Mouse (Mus musculus) thymus, postnatal 0 days (tissue): ENCODE data around the gene Vegfb. TPM values are rescaled to one million over a fixed set of nuclear protein-coding genes. Genes with fewer than 3 reads are reported as not detected.
"Not testable (repeated sequence)": the region's sequence is repeated elsewhere in the genome, so short reads cannot be mapped to it uniquely, and the experiment has no call there.

Experiments used
- DNase-seq: peaks from one replicate; pipeline ENCODE4 v3.0.0-alpha.2; 2015; ENCODE audit warnings: low spot score
- polyA plus RNA-seq: library from polyadenylated mRNA; unstranded; fragments of >200 nt; fragmentation: Nextera tagmentation; extraction: Ambion mirVana; gene quantifications from 2 replicates; pipeline ENCODE4 v1.2.1, GENCODE M21; 2015

The Vegfb gene
- polyA plus RNA-seq, 1 experiment from 2014 or later, result 23.9 TPM

DNA sequence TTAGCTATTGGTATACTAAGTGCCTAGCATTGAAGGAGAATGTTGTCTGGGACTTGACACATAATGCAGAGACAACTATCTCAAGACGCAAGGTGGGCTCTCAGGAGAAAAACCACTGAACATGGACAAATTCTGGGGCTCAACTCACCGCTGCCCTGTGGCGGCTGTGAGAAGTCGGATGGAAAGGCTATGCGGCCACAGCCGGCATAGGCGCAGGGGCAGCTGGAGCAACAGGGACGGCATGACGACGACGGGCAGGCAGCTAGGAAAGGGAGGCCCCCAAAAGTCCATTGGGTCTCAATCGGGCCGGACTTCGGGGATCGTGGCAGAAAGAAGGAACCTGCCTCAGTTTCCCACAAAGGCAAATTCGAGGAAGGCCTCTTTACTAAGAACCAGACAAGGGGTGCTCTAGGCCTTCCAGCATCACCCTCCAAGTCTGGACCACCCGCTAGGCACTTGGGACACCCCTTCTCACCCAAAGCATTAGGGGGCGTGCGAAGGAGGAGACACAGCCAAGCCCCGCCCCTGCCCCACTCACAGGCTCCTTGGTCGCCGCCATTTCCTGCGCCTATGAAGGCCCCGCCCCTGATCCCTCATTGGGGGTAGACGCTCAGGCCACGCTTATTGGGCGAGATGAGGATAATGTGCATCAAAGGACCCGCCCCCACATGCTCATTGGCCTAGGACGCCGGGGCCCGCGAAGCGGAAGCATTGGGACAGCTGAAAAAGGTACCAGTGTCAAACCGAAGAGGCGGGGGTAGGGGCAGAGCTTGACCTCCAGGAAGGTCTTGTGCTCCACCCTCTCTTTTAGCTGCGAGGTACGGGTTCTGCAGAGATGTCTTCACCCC is 4.8 kb upstream of the Vegfb start, which contains the start of gene Dnajc4:
Gene Dnajc4 (minus strand): TSS at position 562 of the 848 bp plus-strand sequence.
- DNase-seq, result peak; percentile 98

DNA sequence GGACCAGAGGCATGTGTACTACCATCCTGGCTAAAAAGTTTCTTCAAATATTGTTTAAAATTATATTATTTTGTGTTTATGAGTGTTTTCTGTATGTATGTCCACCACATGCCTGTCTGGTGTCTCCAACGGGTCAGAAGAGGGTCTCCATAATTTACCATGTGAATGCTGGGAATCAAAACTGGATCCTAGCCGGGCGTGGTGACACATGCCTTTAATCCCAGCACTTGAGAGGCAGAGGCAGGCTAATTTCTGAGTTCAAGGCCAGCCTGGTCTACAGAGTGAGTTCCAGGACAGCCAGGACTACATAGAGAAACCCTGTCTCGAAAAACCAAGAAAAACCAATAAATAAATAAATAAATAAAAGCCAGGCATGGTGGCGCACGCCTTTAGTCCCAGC is 3.7 kb upstream of the Vegfb start:
- not testable (repeated sequence) for DNase-seq

DNA sequence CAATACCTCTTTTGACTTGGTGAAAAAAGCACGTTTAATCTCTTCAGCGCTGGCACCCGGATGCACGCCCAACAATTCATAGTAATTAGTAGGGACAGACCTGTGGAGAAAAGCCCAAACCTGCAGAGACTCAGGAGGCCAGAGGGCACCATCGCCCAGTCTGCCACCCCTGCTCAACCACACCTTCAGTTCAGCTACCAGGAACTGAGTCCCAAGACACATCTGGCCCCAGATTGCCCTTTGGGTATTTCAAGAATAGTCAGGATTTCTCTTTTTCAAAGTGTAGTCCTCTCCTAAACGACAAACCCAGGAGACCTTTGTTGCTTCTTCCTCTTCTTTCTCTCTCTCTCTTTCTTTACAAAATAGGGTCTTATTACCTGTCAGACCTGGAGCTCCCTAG is 3.3 kb upstream of the Vegfb start:
- no peak for DNase-seq

DNA sequence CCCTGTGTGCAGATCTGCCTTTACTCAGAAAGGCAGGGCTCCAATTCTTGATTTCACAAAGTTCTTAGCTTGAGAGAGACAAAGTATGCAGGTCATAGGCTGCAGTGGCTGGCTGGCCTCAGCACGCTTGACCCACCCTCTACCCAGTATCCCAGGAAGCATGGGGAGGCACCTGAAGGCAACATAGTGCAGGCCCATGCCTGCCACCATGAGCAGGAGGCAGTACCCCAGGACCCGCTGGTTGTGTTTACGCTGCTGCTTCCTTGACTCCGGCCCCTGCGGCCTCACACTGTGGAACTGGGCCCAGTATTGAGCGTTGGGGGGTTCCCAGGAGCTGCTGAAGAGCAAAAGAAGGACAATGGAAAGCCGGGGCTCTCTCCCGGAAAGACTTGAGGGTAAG is 1.8 kb upstream of the Vegfb start:
- DNase-seq, result no peak

- no peak for DNase-seq
Measured at GRCm38 (mm10) chr19:6987904-6988285, 444 bp upstream of the Vegfb start.

- no peak for DNase-seq
Measured at GRCm38 (mm10) chr19:6985951-6986708, 1.3 kb downstream of the Vegfb start.

GRCm38 (mm10) chr19:6985300-6985699 is 2.2 kb downstream of the Vegfb start:
- no peak for DNase-seq

GRCm38 (mm10) chr19:6983621-6984020 is 3.8 kb downstream of the Vegfb start:
- no peak for DNase-seq

DNA sequence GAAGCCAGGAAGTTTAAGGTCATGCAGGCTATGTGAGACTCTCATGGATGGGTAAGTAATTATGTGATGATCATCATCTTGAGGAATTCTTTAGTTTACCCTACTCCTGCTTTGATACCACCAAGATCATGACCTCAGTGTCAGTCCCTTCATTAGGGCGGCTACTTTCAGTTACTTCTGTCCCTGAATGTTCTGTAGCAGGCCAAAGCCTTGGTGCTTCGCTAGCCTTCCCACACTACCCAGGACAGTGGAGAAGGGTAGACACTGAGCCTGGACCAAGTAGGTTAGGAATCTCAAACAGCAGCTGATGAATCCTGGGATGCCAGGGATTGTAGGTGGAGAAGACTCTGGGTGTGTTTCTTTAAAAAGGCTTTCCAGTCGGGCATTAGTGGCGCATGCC is 6.0 kb downstream of the Vegfb start:
- no peak for DNase-seq

DNA sequence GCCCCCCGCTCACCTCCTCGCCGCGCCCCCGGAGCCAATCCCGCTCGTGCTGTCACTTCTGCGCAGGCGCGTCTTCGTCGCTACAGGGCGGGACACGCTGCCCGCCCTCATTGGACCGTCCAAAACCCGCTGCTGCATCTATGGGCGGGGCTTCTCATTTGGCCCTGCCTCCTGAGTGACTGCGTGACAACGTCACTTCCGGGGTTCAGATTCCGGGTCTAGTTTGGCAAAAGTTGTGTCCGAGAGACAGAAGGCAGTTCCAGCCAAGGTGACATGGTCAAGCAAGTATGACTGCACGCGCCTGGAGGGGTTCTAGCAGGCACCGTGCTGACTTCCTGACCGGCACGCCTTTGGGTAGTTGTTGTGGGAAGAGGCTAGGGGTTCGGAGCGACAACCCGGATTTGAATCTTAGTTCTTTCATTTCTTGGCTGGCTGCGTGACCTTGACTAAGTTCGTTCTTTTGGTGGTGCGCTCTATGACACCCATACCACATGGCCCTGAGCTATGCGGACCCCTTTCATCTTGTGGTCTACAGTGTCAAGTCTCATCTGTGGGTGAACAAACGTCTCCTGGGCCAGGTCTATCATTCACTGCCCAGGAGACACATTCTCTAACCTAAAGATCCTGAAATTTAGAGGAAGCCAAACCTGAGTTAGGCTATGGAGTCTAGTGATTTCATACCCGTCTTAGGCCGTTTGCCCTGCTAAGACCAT is 6.9 kb downstream of the Vegfb start, which contains the start of gene Fkbp2:
Gene Fkbp2 (minus strand): TSS at position 121 of the 713 bp plus-strand sequence.
- DNase-seq, result peak; percentile 99

DNA sequence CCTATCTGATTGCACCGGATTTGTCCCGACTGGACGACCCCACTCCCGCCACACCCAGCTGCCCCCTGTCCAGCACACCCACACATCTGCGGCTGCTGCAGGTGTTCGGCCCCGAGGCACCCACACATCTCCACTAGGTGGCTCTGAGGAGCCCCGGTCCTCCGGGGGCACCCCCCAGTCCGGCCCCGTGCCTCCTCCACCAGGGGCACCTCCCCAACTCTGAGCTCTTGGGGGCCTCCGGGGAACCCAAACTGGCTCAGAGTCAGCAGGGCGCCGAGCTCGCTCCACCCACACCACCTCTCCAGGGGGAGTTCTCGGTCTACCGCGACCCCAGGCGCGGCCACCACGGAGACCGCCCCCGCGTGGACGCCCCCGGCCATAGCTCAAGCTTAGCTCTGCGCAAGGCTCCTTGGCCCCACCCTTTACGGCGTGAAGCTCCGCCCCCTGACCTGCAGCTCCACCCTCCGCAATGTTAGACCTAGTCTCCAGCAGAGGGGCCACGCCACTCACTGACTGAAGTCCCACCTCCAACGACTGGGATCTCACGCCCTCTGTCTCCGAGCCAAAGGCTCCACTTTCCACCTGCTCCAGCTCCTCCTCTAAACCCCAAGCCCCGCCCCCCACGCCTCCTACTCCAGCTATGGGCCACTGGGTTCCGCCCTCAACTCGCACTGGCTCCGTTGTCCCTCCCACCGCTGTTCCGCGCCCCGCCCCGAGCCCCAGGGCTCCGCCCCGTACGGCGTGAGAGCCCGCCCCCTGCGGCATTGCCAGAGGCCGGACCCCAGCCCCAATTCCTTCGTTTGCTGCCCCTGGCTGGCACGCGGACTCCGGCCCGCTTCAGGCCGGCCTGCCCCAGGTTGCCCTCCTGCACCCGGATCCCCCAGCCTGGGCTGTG is 7.7 kb downstream of the Vegfb start:
- peak; percentile 100 for DNase-seq

- DNase-seq, result peak; percentile 50
Measured at GRCm38 (mm10) chr19:6979001-6979479, 8.4 kb downstream of the Vegfb start.

GRCm38 (mm10) chr19:6978639-6978974 is 8.8 kb downstream of the Vegfb start:
- DNase-seq, result no peak

DNA sequence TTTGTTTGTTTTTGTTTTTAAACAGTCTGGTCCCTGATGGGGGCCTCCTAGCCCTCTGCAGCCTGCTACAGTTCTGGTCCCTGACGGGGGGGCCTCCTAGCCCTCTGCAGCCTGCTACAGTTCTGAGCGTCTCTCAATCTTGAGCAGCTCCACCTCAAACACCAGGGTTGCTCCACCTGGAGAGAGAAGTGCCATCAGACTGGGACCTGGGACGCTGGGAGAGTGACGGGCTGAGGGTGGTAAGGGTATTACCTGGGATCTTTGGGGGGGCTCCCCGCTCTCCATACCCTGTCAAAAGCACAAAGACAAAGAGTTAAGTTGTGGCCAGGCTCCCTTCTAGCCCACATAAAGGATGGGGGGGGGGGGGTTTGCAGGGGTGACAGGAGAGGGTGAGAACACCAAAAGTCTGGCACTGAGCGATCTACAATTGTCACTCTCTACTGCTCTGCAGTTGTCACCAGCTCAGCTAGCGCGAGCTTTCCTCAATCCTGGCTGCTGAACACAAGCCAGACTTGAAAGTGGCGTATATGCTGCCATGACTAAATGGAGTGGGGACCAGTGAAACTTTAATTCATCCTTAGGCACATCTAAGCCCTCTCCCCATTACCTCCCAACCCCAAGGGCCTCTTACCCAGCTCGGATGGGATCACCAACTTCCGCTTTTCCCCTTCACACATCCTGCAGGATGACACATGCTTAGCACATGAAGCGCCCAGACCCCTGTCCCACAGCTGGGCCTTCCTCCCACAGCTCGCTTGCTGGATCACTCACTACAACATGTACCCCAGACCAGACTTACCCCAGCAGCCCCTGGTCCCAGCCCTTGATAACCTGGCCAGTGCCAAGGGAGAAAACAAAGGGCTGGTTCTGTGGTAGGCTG is 9.5 kb downstream of the Vegfb start:
- DNase-seq, result no peak

GRCm38 (mm10) chr19:6975537-6976521 is 11.6 kb downstream of the Vegfb start, which contains the start of gene Plcb3:
Plcb3 (minus strand) TSS chr19:6976470.
- peak; percentile 94 for DNase-seq

DNA sequence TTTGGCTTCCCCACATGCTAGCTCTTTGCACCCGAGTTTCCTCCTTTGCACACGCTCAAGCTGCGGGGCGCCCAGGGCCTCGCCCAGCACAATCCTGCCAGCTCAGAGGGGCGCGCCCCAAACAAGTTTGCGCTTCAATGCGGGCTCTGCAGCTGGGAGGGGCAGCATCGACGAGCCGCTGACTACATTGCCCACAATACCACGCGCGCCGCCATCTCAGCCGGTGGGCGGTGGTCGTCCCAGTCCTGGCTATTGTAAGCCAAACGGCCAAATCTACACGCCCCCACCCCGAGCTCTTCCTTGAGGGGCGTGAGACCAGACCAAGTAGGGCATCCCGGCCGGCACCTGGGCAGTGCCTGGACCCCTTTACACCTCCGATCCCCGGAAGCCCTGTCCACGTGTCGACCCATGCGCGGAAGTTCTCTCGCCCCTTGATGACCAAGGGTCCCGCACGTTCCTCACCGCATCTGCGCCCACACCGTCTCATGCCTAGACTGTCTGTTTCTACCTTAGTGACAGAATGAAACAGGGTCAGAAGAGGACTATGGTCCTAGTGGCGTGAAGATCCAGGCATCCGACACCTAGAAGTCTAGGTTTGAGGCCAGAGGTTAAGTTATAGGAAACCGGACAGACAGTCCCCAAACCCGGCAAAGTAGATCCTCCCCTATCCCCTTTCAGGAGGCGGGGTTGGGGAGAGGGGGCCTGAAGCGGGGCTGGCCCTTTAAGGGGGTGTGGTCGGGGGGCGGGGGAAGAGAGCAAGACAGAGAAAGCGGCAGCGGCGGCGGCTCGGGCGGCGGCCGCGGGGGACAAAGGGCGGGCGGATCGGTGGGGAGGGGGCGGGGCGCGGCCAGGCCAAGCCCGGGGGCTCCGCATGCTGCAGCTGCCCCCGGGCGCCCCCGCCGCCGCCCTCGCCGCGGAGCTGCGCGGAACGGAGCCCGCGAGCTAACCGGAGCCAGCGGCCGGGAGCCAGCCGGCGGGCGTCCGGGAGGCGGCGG is 12.9 kb downstream of the Vegfb start, which contains the start of gene Ppp1r14b:
Gene Ppp1r14b (plus strand): TSS at position 758 of the 995 bp plus-strand sequence.
- DNase-seq, result peak; percentile 91
